Mouse (Mus musculus) MEL (cell line): Measurements from ENCODE around the gene Ezr. TPM values are rescaled to one million over a fixed set of nuclear protein-coding genes. Genes with fewer than 3 reads are reported as not detected.

Source experiments
- DNase-seq: peaks from one replicate; pipeline ENCODE4 v3.0.0; 2011; ENCODE audit warnings: low read depth, low spot score
- H3K27ac ChIP-seq: 2 replicates; pipeline ENCODE4 v1.5.1; 2012; ENCODE audit warnings: low read depth, mild to moderate bottlenecking, control low read depth, low read length, moderate library complexity; ENCODE audit not compliant: control insufficient read depth
- H3K27me3 ChIP-seq, 2 experiments: fragments of 150-350 bp in 1 of 2; sonication (generic) in 1 of 2; 2 replicates each; pipeline ENCODE4 v1.6.1; 2012; ENCODE audit warnings: low read length in 2 of 2, mild to moderate bottlenecking in 2 of 2, improper control_type of control experiment in 1 of 2, moderate library complexity in 1 of 2; ENCODE audit not compliant: insufficient read depth in 2 of 2, control insufficient read depth in 1 of 2
- H3K36me3 ChIP-seq, 2 experiments: 2 replicates each; pipeline ENCODE4 v1.6.1; 2012 to 2014; ENCODE audit warnings: low read length in 2 of 2, improper control_type of control experiment in 1 of 2, inconsistent platforms in 1 of 2, mild to moderate bottlenecking in 1 of 2; ENCODE audit not compliant: insufficient read depth in 2 of 2, control insufficient read depth in 1 of 2
- H3K4me1 ChIP-seq, 2 experiments: fragments of 150-350 bp in 1 of 2; sonication (generic) in 1 of 2; 2 replicates each; pipeline ENCODE4 v1.6.1; 2012; ENCODE audit warnings: low read length in 2 of 2, improper control_type of control experiment in 1 of 2, mild to moderate bottlenecking in 1 of 2; ENCODE audit not compliant: insufficient read depth in 2 of 2, control insufficient read depth in 1 of 2
- H3K4me3 ChIP-seq, 2 experiments: fragments of 150-350 bp in 1 of 2; sonication (generic) in 1 of 2; 2 replicates each; pipeline ENCODE4 v1.5.1; 2012; ENCODE audit warnings: low read depth in 2 of 2, low read length in 2 of 2, mild to moderate bottlenecking in 2 of 2, moderate library complexity in 2 of 2, control low read depth in 1 of 2, improper control_type of control experiment in 1 of 2; ENCODE audit not compliant: control insufficient read depth in 1 of 2, insufficient read depth in 1 of 2
- H3K79me2 ChIP-seq: 2 replicates; pipeline ENCODE4 v1.6.1; 2012; ENCODE audit warnings: mild to moderate bottlenecking, low read length, moderate library complexity; ENCODE audit not compliant: control insufficient read depth, poor library complexity, insufficient read depth
- H3K9ac ChIP-seq: 2 replicates; pipeline ENCODE4 v1.6.1; 2012; ENCODE audit warnings: low read depth, mild to moderate bottlenecking, control low read depth, low read length, moderate library complexity; ENCODE audit not compliant: control insufficient read depth, poor library complexity, severe bottlenecking
- H3K9me3 ChIP-seq: fragments of 150-350 bp; sonication (generic); replicated peaks from 2 replicates; pipeline ENCODE4 v1.6.1; 2012; ENCODE audit warnings: mild to moderate bottlenecking, low read length, improper control_type of control experiment, moderate library complexity; ENCODE audit not compliant: insufficient read depth
- BHLHE40 ChIP-seq: IDR thresholded peaks from 2 replicates; pipeline ENCODE4 v1.6.1; 2012; ENCODE audit warnings: low read depth, mild to moderate bottlenecking, inconsistent platforms, low read length, improper control_type of control experiment, borderline replicate concordance
- CHD1 ChIP-seq: IDR thresholded peaks from 2 replicates; pipeline ENCODE4 v1.6.1; 2012; ENCODE audit warnings: low read depth, mild to moderate bottlenecking, inconsistent platforms, low read length, improper control_type of control experiment
- CHD2 ChIP-seq: IDR thresholded peaks from 2 replicates; pipeline ENCODE4 v1.6.1; 2011; ENCODE audit warnings: low read length, improper control_type of control experiment
- CTCF ChIP-seq, 3 experiments: IDR thresholded peaks in 2 of 3; conservative IDR thresholded peaks in 1 of 3; 2 replicates each; pipeline ENCODE4 v1.5.1; 2011 to 2012; ENCODE audit warnings: low read length in 3 of 3, low read depth in 2 of 3, mild to moderate bottlenecking in 2 of 3, improper control_type of control experiment in 1 of 3, inconsistent platforms in 1 of 3, mixed read lengths in 1 of 3, moderate library complexity in 1 of 3; ENCODE audit not compliant: control insufficient read depth in 1 of 3, insufficient read depth in 1 of 3, poor library complexity in 1 of 3, severe bottlenecking in 1 of 3
- E2F4 ChIP-seq: IDR thresholded peaks from 2 replicates; pipeline ENCODE4 v1.6.1; 2011; ENCODE audit warnings: low read depth, low read length, improper control_type of control experiment, borderline replicate concordance
- ELF1 ChIP-seq: IDR thresholded peaks from 2 replicates; pipeline ENCODE4 v1.6.1; 2014; ENCODE audit warnings: low read depth, mild to moderate bottlenecking, inconsistent platforms, low read length, improper control_type of control experiment, moderate library complexity
- EP300 ChIP-seq, 2 experiments: IDR thresholded peaks; 2 replicates each; pipeline ENCODE4 v1.6.1; 2011; ENCODE audit warnings: improper control_type of control experiment in 2 of 2, low read length in 2 of 2, low read depth in 1 of 2, mild to moderate bottlenecking in 1 of 2
- ETS1 ChIP-seq: IDR thresholded peaks from 2 replicates; pipeline ENCODE4 v1.6.1; 2012; ENCODE audit warnings: low read depth, mild to moderate bottlenecking, inconsistent platforms, low read length, improper control_type of control experiment, moderate library complexity
- GABPA ChIP-seq: IDR thresholded peaks from 2 replicates; pipeline ENCODE4 v1.6.1; 2012; ENCODE audit warnings: low read depth, mild to moderate bottlenecking, inconsistent platforms, low read length, improper control_type of control experiment, moderate library complexity
- GATA1 ChIP-seq: IDR thresholded peaks from 2 replicates; pipeline ENCODE4 v1.6.1; 2011; ENCODE audit warnings: low read depth, low read length, improper control_type of control experiment
- KAT2A ChIP-seq: conservative IDR thresholded peaks from 2 replicates; pipeline ENCODE4 v1.6.1; 2012; ENCODE audit warnings: low read depth, low read length, improper control_type of control experiment, inconsistent platforms
- MAFK ChIP-seq: IDR thresholded peaks from 2 replicates; pipeline ENCODE4 v1.6.1; 2011; ENCODE audit warnings: low read depth, mild to moderate bottlenecking, low read length, improper control_type of control experiment, borderline replicate concordance
- MAX ChIP-seq: IDR thresholded peaks from 2 replicates; pipeline ENCODE4 v1.6.1; 2011; ENCODE audit warnings: low read length, improper control_type of control experiment
- MAZ ChIP-seq: IDR thresholded peaks from 2 replicates; pipeline ENCODE4 v1.6.1; 2012; ENCODE audit warnings: low read depth, mild to moderate bottlenecking, inconsistent platforms, low read length, improper control_type of control experiment
- MEF2A ChIP-seq: IDR thresholded peaks from 2 replicates; pipeline ENCODE4 v1.6.1; 2014; ENCODE audit warnings: low read depth, mild to moderate bottlenecking, inconsistent platforms, low read length, improper control_type of control experiment; ENCODE audit not compliant: poor library complexity, insufficient replicate concordance, severe bottlenecking; ENCODE audit errors: extremely low read depth
- MYB ChIP-seq: IDR thresholded peaks from 2 replicates; pipeline ENCODE4 v1.6.1; 2011; ENCODE audit warnings: mild to moderate bottlenecking, low read depth, low read length, improper control_type of control experiment
- MYC ChIP-seq: IDR thresholded peaks from 2 replicates; pipeline ENCODE4 v1.6.1; 2011; ENCODE audit warnings: low read depth, mild to moderate bottlenecking, low read length, improper control_type of control experiment, moderate library complexity
- POLR2A ChIP-seq, 2 experiments: IDR thresholded peaks; 2 replicates each; pipeline ENCODE4 v1.6.1; 2011 to 2012; ENCODE audit warnings: low read length in 2 of 2, mild to moderate bottlenecking in 2 of 2, control low read depth in 1 of 2, improper control_type of control experiment in 1 of 2, low read depth in 1 of 2, moderate library complexity in 1 of 2; ENCODE audit not compliant: control insufficient read depth in 1 of 2, insufficient read depth in 1 of 2, poor library complexity in 1 of 2
- POLR2AphosphoS2 ChIP-seq: IDR thresholded peaks from 2 replicates; pipeline ENCODE4 v1.6.1; 2011; ENCODE audit warnings: low read length, improper control_type of control experiment
- POLR2AphosphoS5 ChIP-seq: IDR thresholded peaks from 2 replicates; pipeline ENCODE4 v1.6.1; 2012; ENCODE audit warnings: low read depth, borderline replicate concordance, mild to moderate bottlenecking, inconsistent platforms, low read length, moderate library complexity, mixed read lengths
- RCOR1 ChIP-seq: IDR thresholded peaks from 2 replicates; pipeline ENCODE4 v1.6.1; 2012; ENCODE audit warnings: low read depth, mild to moderate bottlenecking, inconsistent platforms, low read length, improper control_type of control experiment
- TAL1 ChIP-seq: IDR thresholded peaks from 2 replicates; pipeline ENCODE4 v1.6.1; 2012; ENCODE audit warnings: mild to moderate bottlenecking, inconsistent platforms, low read length, moderate library complexity, mixed read lengths
- TBP ChIP-seq: IDR thresholded peaks from 2 replicates; pipeline ENCODE4 v1.8.0; 2011; ENCODE audit warnings: low read depth, low read length, improper control_type of control experiment
- UBTF ChIP-seq: IDR thresholded peaks from 2 replicates; pipeline ENCODE4 v1.6.1; 2012; ENCODE audit warnings: low read depth, mild to moderate bottlenecking, inconsistent platforms, low read length, improper control_type of control experiment, moderate library complexity, borderline replicate concordance; ENCODE audit not compliant: insufficient read depth
- USF1 ChIP-seq: IDR thresholded peaks from 2 replicates; pipeline ENCODE4 v1.6.1; 2014; ENCODE audit warnings: low read depth, mild to moderate bottlenecking, inconsistent platforms, low read length, improper control_type of control experiment, moderate library complexity
- ZC3H11A ChIP-seq: IDR thresholded peaks from 2 replicates; pipeline ENCODE4 v1.6.1; 2012; ENCODE audit warnings: low read depth, mild to moderate bottlenecking, inconsistent platforms, low read length, improper control_type of control experiment
- ZMIZ1 ChIP-seq: IDR thresholded peaks from 2 replicates; pipeline ENCODE4 v1.6.1; 2012; ENCODE audit warnings: low read depth, mild to moderate bottlenecking, inconsistent platforms, low read length, improper control_type of control experiment, moderate library complexity
- polyA plus RNA-seq, 2 experiments: library from polyadenylated mRNA; stranded (reverse) in 1 of 2; unstranded in 1 of 2; fragments of >175 nt in 1 of 2; fragments of >200 nt in 1 of 2; gene quantifications; 2 replicates each; pipeline versions ENCODE4 v1.2.1 to v1.2.4; 2012; ENCODE audit warnings: low replicate concordance in 2 of 2, low read depth in 1 of 2; ENCODE audit not compliant: insufficient read length in 2 of 2, insufficient read depth in 1 of 2, missing spikeins in 1 of 2
- total RNA-seq: library from RNA; depleted of rRNA; stranded (reverse); fragments of 300-350 nt; gene quantifications from 2 replicates; pipeline ENCODE4 v1.2.3, GENCODE M21; 2012

Ezr gene
- total and polyA plus RNA-seq, 3 experiments, result 48.7 to 88.7 TPM; not detected in 1

GRCm38 (mm10) chr17:6741271-6741670 lies 41.3 kb downstream of the Ezr start:
- no peaks in the 10 kb centered on the region for H3K9me3 ChIP-seq
- H3K27me3 ChIP-seq, result no peaks in the 10 kb centered on the region
- peaks cover 3 to 9% of the 10 kb centered on the region in 2 experiments; a peak in 3 of 4 replicates for H3K36me3 ChIP-seq
- no peak for TF ChIP-seq RCOR1
- TF ChIP-seq ZMIZ1, result no peak
- no peak for TF ChIP-seq CHD2
- TF ChIP-seq BHLHE40, result no peak
- TF ChIP-seq UBTF, result no peak
- no peak for TF ChIP-seq POLR2A (IDR thresholded peaks at IDR 0.05; ENCODE audit: control insufficient read depth in 1 of 2, insufficient read depth in 1 of 2, low read depth in 1 of 2, low read length in 2 of 2, poor library complexity in 1 of 2)
- TF ChIP-seq MAZ, result no peak
- TF ChIP-seq ELF1, result no peak
- TF ChIP-seq ZC3H11A, result no peak
- no peak for TF ChIP-seq GATA1
- no peak for TF ChIP-seq MYB
- TF ChIP-seq CTCF (IDR thresholded peaks at IDR 0.05 in 2 of 3, conservative IDR thresholded peaks at IDR 0.05 in 1 of 3; ENCODE audit: control insufficient read depth in 1 of 3, insufficient read depth in 1 of 3, low read depth in 2 of 3, low read length in 3 of 3, poor library complexity in 1 of 3, severe bottlenecking in 1 of 3), result no peak
- TF ChIP-seq MAFK, result no peak
- TF ChIP-seq POLR2AphosphoS5, result no peak
- no peak for TF ChIP-seq POLR2AphosphoS2
- TF ChIP-seq KAT2A, result no peak
- TF ChIP-seq GABPA, result no peak
- no peak for TF ChIP-seq EP300 (IDR thresholded peaks at IDR 0.05; ENCODE audit: low read depth in 1 of 2, low read length in 2 of 2)
- H3K79me2 ChIP-seq, result no peaks in the 10 kb centered on the region
- H3K9ac ChIP-seq, result no peak overlapping the region
- peaks cover 3 to 10% of the 10 kb centered on the region in 2 experiments for H3K4me1 ChIP-seq
- DNase-seq, result no peak
- H3K27ac ChIP-seq, result no peak overlapping the region
- no peak overlapping the region for H3K4me3 ChIP-seq

- Histone ChIP-seq H3K27ac (no peak overlapping the region), H3K9ac (no peak overlapping the region), H3K36me3 (peaks cover 2 to 9% of the 10 kb centered on the region in 2 experiments; a peak in 3 of 4 replicates), H3K79me2 (no peaks in the 10 kb centered on the region), H3K9me3 (no peaks in the 10 kb centered on the region), H3K4me1 (peaks cover 3 to 10% of the 10 kb centered on the region in 2 experiments), H3K4me3 (no peak overlapping the region), H3K27me3 (no peaks in the 10 kb centered on the region)
- no peak for DNase-seq
- TF ChIP-seq USF1, result no peak
- TF ChIP-seq TBP, result no peak
- no peak for TF ChIP-seq CHD2
- TF ChIP-seq TAL1, result no peak
- no peak for TF ChIP-seq MYC
- TF ChIP-seq ETS1, result no peak
- no peak for TF ChIP-seq MAX
- no peak for TF ChIP-seq MYB
- TF ChIP-seq MEF2A, result no peak
- no peak for TF ChIP-seq E2F4
- TF ChIP-seq POLR2AphosphoS2, result no peak
- TF ChIP-seq GABPA, result no peak
- no peak for TF ChIP-seq CHD1
- no peak for TF ChIP-seq RCOR1
Observed at GRCm38 (mm10) chr17:6740331-6741170, 42.0 kb downstream of the Ezr start.
